Mouse (Mus musculus): ENCODE data around the gene Spag7. TPM values are rescaled to one million over a fixed set of nuclear protein-coding genes. Genes with fewer than 3 reads are reported as not detected.

Spag7 gene
- polyA plus RNA-seq, 1 experiment from 2014 or later = 159 TPM

GRCm38 (mm10) chr11:70700613-70701012 lies 31.4 kb upstream of the Spag7 start:
- peaks cover 22% of the 10 kb centered on the region for H3K4me1 ChIP-seq (replicated peaks; ENCODE audit: control insufficient read depth, insufficient read depth, low read length)
- peak overlapping the region; percentile 94 for H3K4me3 ChIP-seq (ENCODE audit: low read length)
- peaks cover 16% of the 10 kb centered on the region for H3K36me3 ChIP-seq (ENCODE audit: control insufficient read depth, insufficient read depth, low read length)
- peak overlapping the region; percentile 96 for H3K9ac ChIP-seq (ENCODE audit: low read length)
- H3K4me2 ChIP-seq (ENCODE audit: low read depth, low read length) = peak overlapping the region; percentile 87
- WGBS = 2% methylated on average over 34 of the region's 34 CpGs
- peak; percentile 67 for ATAC-seq (ENCODE audit: low read depth)
- H3K27ac ChIP-seq (ENCODE audit: low read length) = peak overlapping the region; percentile 98
- no peaks in the 10 kb centered on the region for H3K9me3 ChIP-seq (ENCODE audit: control insufficient read depth, low read length)
- H3K27me3 ChIP-seq (ENCODE audit: control insufficient read depth, insufficient read depth, low read depth, low read length) = no peaks in the 10 kb centered on the region

- no peaks in the 10 kb centered on the region for H3K9me3 ChIP-seq (ENCODE audit: control insufficient read depth, low read length)
- WGBS = under 1% methylated on average over 69 of the region's 69 CpGs
- H3K27me3 ChIP-seq (ENCODE audit: control insufficient read depth, insufficient read depth, low read depth, low read length) = no peaks in the 10 kb centered on the region
- H3K9ac ChIP-seq (ENCODE audit: low read length) = peak within 1 kb of the TSS; percentile 96
- peak within 1 kb of the TSS; percentile 98 for H3K27ac ChIP-seq (ENCODE audit: low read length)
- peak within 1 kb of the TSS; percentile 94 for H3K4me3 ChIP-seq (ENCODE audit: low read length)
- peak within 1 kb of the TSS; percentile 87 for H3K4me2 ChIP-seq (ENCODE audit: low read depth, low read length)
- H3K36me3 ChIP-seq (ENCODE audit: control insufficient read depth, insufficient read depth, low read length) = peaks cover 14% of the 10 kb centered on the region
- H3K4me1 ChIP-seq (replicated peaks; ENCODE audit: control insufficient read depth, insufficient read depth, low read length) = peaks cover 22% of the 10 kb centered on the region
- peak; percentile 96 for ATAC-seq (ENCODE audit: low read depth)
Observed at GRCm38 (mm10) chr11:70699722-70700556, 30.7 kb upstream of the Spag7 start, which contains the start of the genes Inca1 and Kif1c. Gene Inca1, minus strand, starts transcription at chr11:70700155. Gene Kif1c, plus strand, starts transcription at chr11:70700548.

- no peak for ATAC-seq (ENCODE audit: low read depth)
Observed at GRCm38 (mm10) chr11:70699051-70699450, 29.8 kb upstream of the Spag7 start.

GRCm38 (mm10) chr11:70697376-70697775 lies 28.2 kb upstream of the Spag7 start:
- ATAC-seq (ENCODE audit: low read depth) = no peak
- 68% methylated on average over 3 of the region's 3 CpGs for WGBS

More at GRCm38 (mm10) chr11:70699051-70699450, 29.8 kb upstream of the Spag7 start:
- 78% methylated on average over 2 of the region's 2 CpGs for WGBS
- H3K4me3 ChIP-seq (ENCODE audit: low read length) = no peak overlapping the region
- no peak overlapping the region for H3K4me2 ChIP-seq (ENCODE audit: low read depth, low read length)
- H3K36me3 ChIP-seq (ENCODE audit: control insufficient read depth, insufficient read depth, low read length) = peaks cover 6% of the 10 kb centered on the region; the same call in 1 of the 2 replicates
- no peaks in the 10 kb centered on the region for H3K9me3 ChIP-seq (ENCODE audit: control insufficient read depth, low read length)
- no peak overlapping the region for H3K27ac ChIP-seq (ENCODE audit: low read length)
- H3K4me1 ChIP-seq (replicated peaks; ENCODE audit: control insufficient read depth, insufficient read depth, low read length) = peaks cover 22% of the 10 kb centered on the region
- H3K9ac ChIP-seq (ENCODE audit: low read length) = no peak overlapping the region
- H3K27me3 ChIP-seq (ENCODE audit: control insufficient read depth, insufficient read depth, low read depth, low read length) = no peaks in the 10 kb centered on the region

GRCm38 (mm10) chr11:70693504-70693903 lies 24.3 kb upstream of the Spag7 start:
- Histone ChIP-seq H3K27me3 (ENCODE audit: control insufficient read depth, insufficient read depth, low read depth, low read length) (no peaks in the 10 kb centered on the region), H3K4me2 (ENCODE audit: low read depth, low read length) (no peak overlapping the region), H3K9ac (ENCODE audit: low read length) (no peak overlapping the region), H3K27ac (ENCODE audit: low read length) (no peak overlapping the region), H3K4me1 (replicated peaks; ENCODE audit: control insufficient read depth, insufficient read depth, low read length) (peaks cover 4% of the 10 kb centered on the region), H3K36me3 (ENCODE audit: control insufficient read depth, insufficient read depth, low read length) (no peaks in the 10 kb centered on the region), H3K4me3 (ENCODE audit: low read length) (no peak overlapping the region), H3K9me3 (ENCODE audit: control insufficient read depth, low read length) (no peaks in the 10 kb centered on the region)
- ATAC-seq (ENCODE audit: low read depth) = no peak
- WGBS = 63% methylated on average over 3 of the region's 3 CpGs

More at GRCm38 (mm10) chr11:70697376-70697775, 28.2 kb upstream of the Spag7 start:
- H3K27ac ChIP-seq (ENCODE audit: low read length) = no peak overlapping the region
- no peaks in the 10 kb centered on the region for H3K9me3 ChIP-seq (ENCODE audit: control insufficient read depth, low read length)
- no peak overlapping the region for H3K9ac ChIP-seq (ENCODE audit: low read length)
- no peaks in the 10 kb centered on the region for H3K36me3 ChIP-seq (ENCODE audit: control insufficient read depth, insufficient read depth, low read length)
- no peak overlapping the region for H3K4me2 ChIP-seq (ENCODE audit: low read depth, low read length)
- H3K4me1 ChIP-seq (replicated peaks; ENCODE audit: control insufficient read depth, insufficient read depth, low read length) = peaks cover 15% of the 10 kb centered on the region
- no peak overlapping the region for H3K4me3 ChIP-seq (ENCODE audit: low read length)
- no peaks in the 10 kb centered on the region for H3K27me3 ChIP-seq (ENCODE audit: control insufficient read depth, insufficient read depth, low read depth, low read length)

GRCm38 (mm10) chr11:70689578-70689977 lies 20.4 kb upstream of the Spag7 start:
- Histone ChIP-seq H3K9ac (ENCODE audit: low read length) (no peak overlapping the region), H3K27ac (ENCODE audit: low read length) (no peak overlapping the region), H3K4me2 (ENCODE audit: low read depth, low read length) (no peak overlapping the region), H3K9me3 (ENCODE audit: control insufficient read depth, low read length) (no peaks in the 10 kb centered on the region), H3K4me1 (replicated peaks; ENCODE audit: control insufficient read depth, insufficient read depth, low read length) (peaks cover 16% of the 10 kb centered on the region), H3K27me3 (ENCODE audit: control insufficient read depth, insufficient read depth, low read depth, low read length) (no peaks in the 10 kb centered on the region), H3K36me3 (ENCODE audit: control insufficient read depth, insufficient read depth, low read length) (0 out of 2 replicates have a peak, but pooled peaks cover 4% of the 10 kb centered on the region), H3K4me3 (ENCODE audit: low read length) (no peak overlapping the region)
- WGBS = 35% methylated on average over 4 of the region's 4 CpGs
- ATAC-seq (ENCODE audit: low read depth) = no peak

GRCm38 (mm10) chr11:70688372-70688771 lies 19.2 kb upstream of the Spag7 start:
- Histone ChIP-seq H3K27ac (ENCODE audit: low read length) (peak overlapping the region; percentile 87), H3K36me3 (ENCODE audit: control insufficient read depth, insufficient read depth, low read length) (peaks cover 10% of the 10 kb centered on the region; the same call in 1 of the 2 replicates), H3K4me3 (ENCODE audit: low read length) (peak overlapping the region; percentile 80), H3K27me3 (ENCODE audit: control insufficient read depth, insufficient read depth, low read depth, low read length) (no peaks in the 10 kb centered on the region), H3K4me1 (replicated peaks; ENCODE audit: control insufficient read depth, insufficient read depth, low read length) (peaks cover 16% of the 10 kb centered on the region), H3K9ac (ENCODE audit: low read length) (peak overlapping the region; percentile 90), H3K4me2 (ENCODE audit: low read depth, low read length) (peak overlapping the region; percentile 88), H3K9me3 (ENCODE audit: control insufficient read depth, low read length) (no peaks in the 10 kb centered on the region)
- 18% methylated on average over 8 of the region's 8 CpGs for WGBS
- ATAC-seq (ENCODE audit: low read depth) = peak; percentile 11; the same call in 1 of the 2 replicates

GRCm38 (mm10) chr11:70687601-70688199 lies 18.5 kb upstream of the Spag7 start, which contains the start of gene Camta2:
Gene Camta2, minus strand, starts transcription at chr11:70688105.
- H3K27me3 ChIP-seq (ENCODE audit: control insufficient read depth, insufficient read depth, low read depth, low read length) = no peaks in the 10 kb centered on the region
- H3K4me3 ChIP-seq (ENCODE audit: low read length) = peak within 1 kb of the TSS; percentile 80
- H3K9me3 ChIP-seq (ENCODE audit: control insufficient read depth, low read length) = no peaks in the 10 kb centered on the region
- H3K4me2 ChIP-seq (ENCODE audit: low read depth, low read length) = peak within 1 kb of the TSS; percentile 88
- peak within 1 kb of the TSS; percentile 87 for H3K27ac ChIP-seq (ENCODE audit: low read length)
- H3K36me3 ChIP-seq (ENCODE audit: control insufficient read depth, insufficient read depth, low read length) = peaks cover 10% of the 10 kb centered on the region; the same call in 1 of the 2 replicates
- peak; percentile 92 for ATAC-seq (ENCODE audit: low read depth)
- WGBS = under 1% methylated on average over 46 of the region's 55 CpGs
- H3K9ac ChIP-seq (ENCODE audit: low read length) = peak within 1 kb of the TSS; percentile 90
- H3K4me1 ChIP-seq (replicated peaks; ENCODE audit: control insufficient read depth, insufficient read depth, low read length) = peaks cover 16% of the 10 kb centered on the region
